Mouse (Mus musculus) heart, embryonic 15.5 days (tissue): ENCODE measurements at regions not wholly inside any gene's neighbourhood (a gene's known extent, or its start where the extent isn't known, plus 50 kb on each side); places are given as distances from the start of the nearest gene placed in this dataset.

Experiments used
- ATAC-seq: fragments of 200-750 bp; cut with Nextera tagmentation; replicated peaks from 2 replicates; pipeline ENCODE4 v1.8.0; 2017; ENCODE audit warnings: low read depth, moderate TSS enrichment; ENCODE audit not compliant: insufficient number of reproducible peaks, insufficient read depth, low FRiP score
- H3K27ac ChIP-seq: fragments of 300-500 bp; sonication (generic); 2 replicates; pipeline ENCODE4 v1.5.1; 2015; ENCODE audit warnings: mild to moderate bottlenecking, inconsistent platforms
- H3K27me3 ChIP-seq: fragments of 300-500 bp; sonication (generic); 2 replicates; pipeline ENCODE4 v1.6.1; 2015; ENCODE audit warnings: inconsistent platforms
- H3K36me3 ChIP-seq: fragments of 300-500 bp; sonication (generic); 2 replicates; pipeline ENCODE4 v1.6.1; 2015; ENCODE audit warnings: mild to moderate bottlenecking, inconsistent platforms
- H3K4me1 ChIP-seq: fragments of 300-500 bp; sonication (generic); replicated peaks from 2 replicates; pipeline ENCODE4 v1.6.1; 2015; ENCODE audit warnings: inconsistent platforms
- H3K4me2 ChIP-seq: fragments of 300-500 bp; sonication (generic); 2 replicates; pipeline ENCODE4 v1.6.1; 2015; ENCODE audit warnings: inconsistent platforms, mild to moderate bottlenecking, moderate library complexity
- H3K4me3 ChIP-seq: fragments of 300-500 bp; sonication (generic); 2 replicates; pipeline ENCODE4 v1.5.1; 2015; ENCODE audit warnings: mild to moderate bottlenecking, inconsistent platforms
- H3K9ac ChIP-seq: fragments of 300-500 bp; sonication (generic); 2 replicates; pipeline ENCODE4 v1.6.1; 2015; ENCODE audit warnings: mild to moderate bottlenecking, inconsistent platforms
- H3K9me3 ChIP-seq: fragments of 300-500 bp; sonication (generic); replicated peaks from 2 replicates; pipeline ENCODE4 v1.6.1; 2016; ENCODE audit warnings: inconsistent platforms
- WGBS: fragments of 180-500 bp; shearing (Covaris S2); methylation state at CpG from one replicate; pipeline ENCODE4 v1.1.7; 2015; ENCODE audit warnings: mixed read lengths; 5-methylcytosine and 5-hydroxymethylcytosine counted together

GRCm38 (mm10) chr7:40671068-40671467, 227.1 kb upstream of the Vstm2b start:
- no peaks in the 10 kb centered on the region for H3K36me3 ChIP-seq
- H3K27me3 ChIP-seq, result no peaks in the 10 kb centered on the region
- no peak overlapping the region for H3K4me2 ChIP-seq
- WGBS, result 89% methylated on average over 4 of the region's 4 CpGs
- no peaks in the 10 kb centered on the region for H3K9me3 ChIP-seq
- H3K9ac ChIP-seq, result no peak overlapping the region
- no peak overlapping the region for H3K4me3 ChIP-seq
- ATAC-seq, result no peak
- H3K4me1 ChIP-seq, result no peaks in the 10 kb centered on the region
- H3K27ac ChIP-seq, result no peak overlapping the region

- H3K4me1 ChIP-seq, result no peaks in the 10 kb centered on the region
- WGBS, result 81% methylated on average over 1 of the region's 1 CpGs
- H3K9me3 ChIP-seq, result no peaks in the 10 kb centered on the region
- no peak overlapping the region for H3K4me3 ChIP-seq
- no peak for ATAC-seq
- no peaks in the 10 kb centered on the region for H3K36me3 ChIP-seq
- no peaks in the 10 kb centered on the region for H3K27me3 ChIP-seq
- no peak overlapping the region for H3K9ac ChIP-seq
- no peak overlapping the region for H3K4me2 ChIP-seq
- H3K27ac ChIP-seq, result no peak overlapping the region
These were observed 225.8 kb upstream of the Vstm2b start for GRCm38 (mm10) chr7:40672348-40672747.

DNA sequence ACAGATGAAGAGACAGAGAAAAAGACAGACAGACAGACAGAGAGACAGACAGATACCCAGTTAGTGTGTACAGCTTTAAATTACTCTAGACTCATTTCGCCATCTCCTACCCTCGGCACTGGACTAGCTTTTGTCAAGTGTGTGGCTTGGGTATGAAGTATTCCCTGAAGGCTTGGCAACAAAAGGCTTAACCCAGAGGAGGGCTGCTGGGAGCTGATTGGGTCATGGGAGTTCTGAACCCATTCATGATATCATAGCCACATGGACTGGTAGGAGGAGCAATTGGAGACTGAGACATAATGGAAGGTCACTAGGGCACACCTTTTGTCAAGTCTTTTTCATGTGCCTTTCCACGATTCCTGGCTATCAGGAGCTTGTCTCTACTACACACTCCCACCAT, 223.7 kb upstream of the Vstm2b start:
- H3K4me1 ChIP-seq, result no peaks in the 10 kb centered on the region
- H3K4me3 ChIP-seq, result no peak overlapping the region
- ATAC-seq, result no peak
- no peaks in the 10 kb centered on the region for H3K27me3 ChIP-seq
- WGBS, result 81% methylated on average over 3 of the region's 3 CpGs
- H3K4me2 ChIP-seq, result no peak overlapping the region
- no peaks in the 10 kb centered on the region for H3K9me3 ChIP-seq
- H3K36me3 ChIP-seq, result no peaks in the 10 kb centered on the region
- H3K9ac ChIP-seq, result no peak overlapping the region
- no peak overlapping the region for H3K27ac ChIP-seq

- H3K4me3 ChIP-seq, result no peak overlapping the region
- no peak overlapping the region for H3K9ac ChIP-seq
- H3K36me3 ChIP-seq, result no peaks in the 10 kb centered on the region
- 34% methylated on average over 2 of the region's 2 CpGs for WGBS
- no peak overlapping the region for H3K27ac ChIP-seq
- H3K4me1 ChIP-seq, result no peaks in the 10 kb centered on the region
- H3K9me3 ChIP-seq, result no peaks in the 10 kb centered on the region
- ATAC-seq, result no peak
- H3K27me3 ChIP-seq, result no peaks in the 10 kb centered on the region
- H3K4me2 ChIP-seq, result no peak overlapping the region
These were observed 220.5 kb upstream of the Vstm2b start for GRCm38 (mm10) chr7:40677601-40678000.

DNA sequence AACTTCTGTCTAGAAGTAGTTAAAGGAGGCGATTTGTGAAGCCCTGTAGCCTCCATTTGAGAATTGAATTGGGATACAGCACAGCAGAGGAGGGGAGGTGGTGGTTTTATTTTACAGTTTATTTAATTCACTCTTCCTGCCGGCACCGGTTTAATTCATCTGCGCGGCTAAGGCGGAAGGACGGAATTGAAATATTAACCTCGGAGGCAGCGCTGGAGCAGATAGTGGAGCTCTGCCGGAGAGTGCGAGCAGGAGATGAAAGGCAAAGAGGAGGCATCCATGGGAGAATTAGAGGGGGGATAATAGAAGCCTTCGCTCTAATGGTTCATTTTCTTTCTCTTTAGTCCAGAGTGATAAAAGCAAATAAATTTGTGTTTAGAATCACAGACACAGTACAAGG, 217.6 kb upstream of the Vstm2b start:
- no peaks in the 10 kb centered on the region for H3K9me3 ChIP-seq
- no peak overlapping the region for H3K27ac ChIP-seq
- 62% methylated on average over 12 of the region's 12 CpGs for WGBS
- no peaks in the 10 kb centered on the region for H3K27me3 ChIP-seq
- H3K4me2 ChIP-seq, result no peak overlapping the region
- H3K9ac ChIP-seq, result no peak overlapping the region
- H3K4me3 ChIP-seq, result no peak overlapping the region
- no peak for ATAC-seq
- H3K36me3 ChIP-seq, result no peaks in the 10 kb centered on the region
- no peaks in the 10 kb centered on the region for H3K4me1 ChIP-seq

- no peak for ATAC-seq
- WGBS, result 48% methylated on average over 6 of the region's 6 CpGs
These were observed 217.1 kb upstream of the Vstm2b start for GRCm38 (mm10) chr7:40680993-40681392.

DNA sequence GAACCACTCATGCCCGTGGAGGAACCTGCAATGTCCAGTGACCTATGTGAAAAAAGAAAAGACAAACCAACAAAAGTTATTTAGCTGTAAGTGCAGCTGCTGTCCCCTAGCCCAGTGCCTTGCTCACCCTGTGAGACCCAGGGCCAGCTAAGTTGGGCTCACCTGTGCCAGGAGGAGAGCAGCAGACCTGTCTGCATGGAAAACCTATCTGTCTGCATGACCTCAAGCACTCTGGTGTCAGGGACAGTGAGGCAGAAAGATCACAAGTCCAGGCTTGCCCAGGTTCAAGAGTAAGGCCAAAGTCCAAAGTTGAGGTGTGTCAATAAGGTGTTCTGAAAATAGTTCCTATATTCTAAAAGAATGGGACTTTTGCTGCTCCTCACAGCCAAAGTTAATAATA, 215.0 kb upstream of the Vstm2b start:
- no peak for ATAC-seq
- 52% methylated on average over 1 of the region's 1 CpGs for WGBS
- no peaks in the 10 kb centered on the region for H3K4me1 ChIP-seq

More at GRCm38 (mm10) chr7:40680993-40681392, 217.1 kb upstream of the Vstm2b start:
- H3K27me3 ChIP-seq, result no peaks in the 10 kb centered on the region
- no peaks in the 10 kb centered on the region for H3K36me3 ChIP-seq
- no peak overlapping the region for H3K9ac ChIP-seq
- H3K9me3 ChIP-seq, result no peaks in the 10 kb centered on the region
- no peak overlapping the region for H3K4me3 ChIP-seq
- no peak overlapping the region for H3K4me2 ChIP-seq
- H3K27ac ChIP-seq, result no peak overlapping the region
- no peaks in the 10 kb centered on the region for H3K4me1 ChIP-seq

DNA sequence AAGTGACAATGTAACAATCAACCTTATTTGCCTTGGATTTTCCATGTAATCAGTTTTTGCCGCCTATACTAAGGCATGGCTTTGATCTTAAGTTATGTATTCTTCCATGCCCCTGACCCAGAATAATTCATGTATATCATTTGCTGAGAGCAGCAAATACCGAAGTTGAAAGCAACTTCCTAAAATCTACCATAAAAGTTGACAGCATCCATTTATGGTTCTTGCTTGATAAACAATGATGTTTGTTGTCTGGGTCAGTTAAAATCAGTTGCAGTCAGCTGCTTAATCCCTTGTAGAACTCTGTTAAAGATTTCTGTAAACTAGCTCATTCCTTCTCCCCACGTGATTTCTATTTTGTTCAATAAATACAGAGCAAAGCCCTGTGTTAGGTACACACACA, 214.5 kb upstream of the Vstm2b start:
- no peaks in the 10 kb centered on the region for H3K9me3 ChIP-seq
- WGBS, result 73% methylated on average over 3 of the region's 3 CpGs

More for the DNA sequence above, 215.0 kb upstream of the Vstm2b start:
- H3K4me2 ChIP-seq, result no peak overlapping the region
- H3K9me3 ChIP-seq, result no peaks in the 10 kb centered on the region
- H3K4me3 ChIP-seq, result no peak overlapping the region
- no peaks in the 10 kb centered on the region for H3K36me3 ChIP-seq
- no peak overlapping the region for H3K27ac ChIP-seq
- H3K27me3 ChIP-seq, result no peaks in the 10 kb centered on the region
- no peak overlapping the region for H3K9ac ChIP-seq

DNA sequence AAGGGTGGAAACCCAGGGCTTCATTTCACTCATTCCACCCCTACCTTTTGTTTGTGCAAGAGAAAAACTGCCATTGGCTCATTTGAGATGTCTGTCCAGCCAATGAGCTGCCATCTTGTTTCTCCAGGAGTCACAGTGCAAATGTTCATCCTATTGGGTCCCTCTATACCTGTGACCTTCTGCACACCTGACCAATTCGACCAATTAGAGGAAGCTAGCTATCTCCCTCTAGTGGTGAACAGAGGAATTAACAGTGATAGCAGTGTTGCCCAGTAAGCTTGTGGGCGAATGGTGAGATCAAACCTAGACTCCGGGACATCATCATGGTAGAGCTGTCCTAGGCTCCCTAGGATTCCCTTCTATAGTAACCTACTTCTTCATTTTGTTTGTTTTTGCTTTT, 211.1 kb upstream of the Vstm2b start:
- H3K27ac ChIP-seq, result no peak overlapping the region
- no peaks in the 10 kb centered on the region for H3K27me3 ChIP-seq
- H3K36me3 ChIP-seq, result no peaks in the 10 kb centered on the region
- WGBS, result 85% methylated on average over 3 of the region's 3 CpGs
- ATAC-seq, result no peak
- no peak overlapping the region for H3K4me2 ChIP-seq
- H3K4me3 ChIP-seq, result no peak overlapping the region
- H3K9me3 ChIP-seq, result no peaks in the 10 kb centered on the region
- H3K4me1 ChIP-seq, result no peaks in the 10 kb centered on the region
- no peak overlapping the region for H3K9ac ChIP-seq

More for the DNA sequence above, 214.5 kb upstream of the Vstm2b start:
- no peak for ATAC-seq
- H3K27ac ChIP-seq, result no peak overlapping the region
- H3K4me1 ChIP-seq, result no peaks in the 10 kb centered on the region
- H3K36me3 ChIP-seq, result no peaks in the 10 kb centered on the region
- H3K4me3 ChIP-seq, result no peak overlapping the region
- H3K9ac ChIP-seq, result no peak overlapping the region
- no peaks in the 10 kb centered on the region for H3K27me3 ChIP-seq
- no peak overlapping the region for H3K4me2 ChIP-seq

DNA sequence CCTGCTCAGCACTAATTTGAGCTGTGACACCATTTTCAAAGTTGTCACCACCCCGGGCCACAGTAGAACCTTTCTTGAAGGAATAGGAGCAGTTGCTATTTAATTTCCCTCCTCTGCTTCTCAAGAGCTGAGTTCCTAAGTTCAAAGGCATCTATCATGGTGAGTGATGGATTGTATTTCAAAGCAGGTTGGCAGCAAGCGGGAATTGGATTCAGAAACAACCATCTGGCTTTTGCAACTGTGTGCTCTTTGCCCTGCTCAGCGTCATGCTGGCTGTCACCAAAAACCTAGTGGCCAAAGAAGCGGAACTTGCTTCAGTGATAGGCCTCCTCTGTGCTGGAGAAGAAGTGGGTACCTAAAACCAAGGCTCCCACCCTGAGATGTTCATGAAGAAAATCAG, 209.6 kb upstream of the Vstm2b start:
- Histone ChIP-seq H3K4me3 (no peak overlapping the region), H3K9ac (no peak overlapping the region), H3K4me1 (no peaks in the 10 kb centered on the region), H3K27ac (no peak overlapping the region), H3K4me2 (no peak overlapping the region), H3K9me3 (no peaks in the 10 kb centered on the region), H3K27me3 (no peaks in the 10 kb centered on the region), H3K36me3 (no peaks in the 10 kb centered on the region)
- WGBS, result 61% methylated on average over 4 of the region's 4 CpGs
- no peak for ATAC-seq

- H3K36me3 ChIP-seq, result no peaks in the 10 kb centered on the region
- no peak overlapping the region for H3K4me2 ChIP-seq
- WGBS, result 57% methylated on average over 5 of the region's 5 CpGs
- H3K9ac ChIP-seq, result no peak overlapping the region
- no peaks in the 10 kb centered on the region for H3K4me1 ChIP-seq
- H3K9me3 ChIP-seq, result no peaks in the 10 kb centered on the region
- no peaks in the 10 kb centered on the region for H3K27me3 ChIP-seq
- no peak overlapping the region for H3K4me3 ChIP-seq
- no peak for ATAC-seq
- H3K27ac ChIP-seq, result no peak overlapping the region
These were observed 204.4 kb upstream of the Vstm2b start for GRCm38 (mm10) chr7:40693755-40694154.

DNA sequence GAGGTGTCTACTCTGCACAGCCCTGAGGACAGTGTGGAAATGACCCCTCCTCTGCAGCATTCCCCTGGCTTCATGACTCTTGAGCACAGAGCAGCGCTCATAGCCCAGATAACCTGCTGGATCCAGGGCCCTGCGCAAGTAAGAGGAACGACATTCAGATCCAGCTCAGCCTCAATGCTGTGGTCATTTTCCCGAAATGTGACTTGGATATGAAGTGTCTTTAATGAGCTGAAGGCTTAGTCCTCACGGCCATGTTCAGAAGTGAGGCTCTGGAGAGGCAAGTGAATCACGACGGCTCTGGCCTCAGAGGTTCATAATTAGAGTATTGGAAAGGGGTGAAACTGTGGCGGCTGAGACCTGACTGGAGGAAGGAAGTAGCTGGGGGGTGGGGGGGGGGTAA, 200.6 kb upstream of the Vstm2b start:
- Histone ChIP-seq H3K4me2 (no peak overlapping the region), H3K9ac (no peak overlapping the region), H3K36me3 (no peaks in the 10 kb centered on the region), H3K4me1 (no peaks in the 10 kb centered on the region), H3K27ac (no peak overlapping the region), H3K9me3 (no peaks in the 10 kb centered on the region), H3K27me3 (no peaks in the 10 kb centered on the region), H3K4me3 (no peak overlapping the region)
- ATAC-seq, result no peak
- 61% methylated on average over 8 of the region's 8 CpGs for WGBS
